Mouse (Mus musculus) C2C12 (cell line): ENCODE data around the gene Rccd1.

ENCODE experiments used
- CTCF ChIP-seq: IDR thresholded peaks from one replicate; pipeline ENCODE4 v1.5.1; 2011; ENCODE audit not compliant: control insufficient read depth, insufficient read depth, insufficient read length
- MYOG ChIP-seq: IDR thresholded peaks from one replicate; pipeline ENCODE4 v1.6.1; 2011; ENCODE audit not compliant: control insufficient read depth, insufficient read length; ENCODE audit errors: extremely low read depth

GRCm38 (mm10) chr7:80319846-80320496 is 4.3 kb downstream of the Rccd1 start:
- TF ChIP-seq MYOG (no peak), CTCF (no peak)
